Mouse (Mus musculus) liver, embryonic 14 days (tissue): ENCODE results near the gene Gm14391. TPM values are rescaled to one million over a fixed set of nuclear protein-coding genes. Genes with fewer than 3 reads are reported as not detected.

ENCODE experiments used
- polyA plus RNA-seq: library from polyadenylated mRNA; depleted of rRNA; stranded (reverse); fragments of >200 nt; gene quantifications from 2 replicates; pipeline ENCODE4 v1.2.3, GENCODE M21; 2012; rRNA removed

Gm14391 gene
- polyA plus RNA-seq = 2.4 and 2.5 TPM in 2 replicates

GRCm38 (mm10) chr2:175206732-175207131, at the start of gene Gm14391:
Gm14391 (minus strand) TSS chr2:175206917.

GRCm38 (mm10) chr2:175175401-175176180, 31.1 kb downstream of the Gm14391 start, which contains the start of gene Gm14443:
Gm14443 (minus strand) TSS chr2:175175871.

GRCm38 (mm10) chr2:175141993-175142295, 64.8 kb downstream of the Gm14391 start, which contains the start of gene Gm14399:
Gm14399 (minus strand) TSS chr2:175142012.

Other genes with a start within 250 kb of the Gm14391 start
- not detected in 2 replicates for gene Gm14444, start 196.7 kb downstream of the Gm14391 start, polyA plus RNA-seq
- gene Gm14393, start 139.1 kb downstream of the Gm14391 start, polyA plus RNA-seq = 0.05 TPM in 1 of 2 replicates, not detected in the other
- gene Gm14399, start 64.9 kb downstream of the Gm14391 start, polyA plus RNA-seq = 1.5 and 1.7 TPM in 2 replicates
- 0.10 and 0.14 TPM in 2 replicates for gene Gm14443, start 31.0 kb downstream of the Gm14391 start, polyA plus RNA-seq
- gene Gm14440, start 68.2 kb upstream of the Gm14391 start, polyA plus RNA-seq = not detected in 2 replicates
- 3.4 and 3.8 TPM in 2 replicates for gene Gm4631, start 131.3 kb upstream of the Gm14391 start, polyA plus RNA-seq
- 0.91 and 0.93 TPM in 2 replicates for gene Zfp968, start 165.5 kb upstream of the Gm14391 start, polyA plus RNA-seq
- gene Gm4724, start 228.9 kb upstream of the Gm14391 start, polyA plus RNA-seq = 1.9 and 2.1 TPM in 2 replicates